Mouse (Mus musculus) olfactory bulb, adult 2 months (tissue): ENCODE data around the gene Tmem14a.

Experiments
- CTCF ChIP-seq: fragments of 200-500 bp; IDR thresholded peaks from 2 replicates; pipeline ENCODE4 v1.5.1; 2012; ENCODE audit warnings: low read depth, mild to moderate bottlenecking, low read length, moderate library complexity; ENCODE audit not compliant: insufficient read depth
- POLR2A ChIP-seq: fragments of 200-500 bp; IDR thresholded peaks from 2 replicates; pipeline ENCODE4 v1.6.1; 2012; ENCODE audit warnings: mild to moderate bottlenecking, low read depth, low read length, moderate library complexity; ENCODE audit not compliant: insufficient read depth

GRCm38 (mm10) chr1:21239911-21240898, 21.8 kb downstream of the Tmem14a start, which contains the start of gene Gsta3:
- TF ChIP-seq CTCF (no peak), POLR2A (no peak)
